Mouse (Mus musculus) spleen, adult 2 months (tissue): ENCODE data around the gene Sp6. TPM values are rescaled to one million over a fixed set of nuclear protein-coding genes. Genes with fewer than 3 reads are reported as not detected.
A peak's percentile ranks its signal among the peaks of the same experiment; 100 is the strongest.

ENCODE experiments used
- DNase-seq, 2 experiments: peaks; one replicate each; pipeline versions ENCODE4 v3.0.0 to v3.0.0-alpha.2; 2012 to 2021; ENCODE audit warnings: low spot score in 2 of 2, low read depth in 1 of 2
- H3K27ac ChIP-seq: fragments of 200-500 bp; 2 replicates; pipeline ENCODE4 v1.5.1; 2012; ENCODE audit warnings: low read length, inconsistent platforms; ENCODE audit not compliant: insufficient read depth
- H3K27me3 ChIP-seq: fragments of 200-500 bp; 2 replicates; pipeline ENCODE4 v1.6.1; 2012; ENCODE audit warnings: mild to moderate bottlenecking, moderate library complexity, low read length, inconsistent platforms; ENCODE audit not compliant: control insufficient read depth, insufficient read depth
- H3K36me3 ChIP-seq: fragments of 200-500 bp; 2 replicates; pipeline ENCODE4 v1.6.1; 2012; ENCODE audit warnings: mild to moderate bottlenecking, low read length, inconsistent platforms; ENCODE audit not compliant: control insufficient read depth, insufficient read depth
- H3K4me1 ChIP-seq: fragments of 200-500 bp; 2 replicates; pipeline ENCODE4 v1.6.1; 2011; ENCODE audit warnings: inconsistent platforms; ENCODE audit not compliant: control insufficient read depth, insufficient read depth, insufficient read length
- H3K4me3 ChIP-seq: fragments of 200-500 bp; 2 replicates; pipeline ENCODE4 v1.5.1; 2011; ENCODE audit warnings: mild to moderate bottlenecking, inconsistent platforms; ENCODE audit not compliant: insufficient read depth, insufficient read length; ENCODE audit errors: extremely low read depth
- CTCF ChIP-seq: fragments of 200-500 bp; IDR thresholded peaks from 2 replicates; pipeline ENCODE4 v1.5.1; 2011; ENCODE audit warnings: mild to moderate bottlenecking, inconsistent platforms; ENCODE audit not compliant: insufficient read depth, insufficient read length, insufficient replicate concordance; ENCODE audit errors: extremely low read depth
- POLR2A ChIP-seq: fragments of 200-500 bp; IDR thresholded peaks from 2 replicates; pipeline ENCODE4 v1.6.1; 2011; ENCODE audit warnings: low read depth, low read length, inconsistent platforms
- WGBS: fragments of 180-500 bp; shearing (Covaris S2); methylation state at CpG from one replicate; pipeline ENCODE4 v1.1.7; 2018; 5-methylcytosine and 5-hydroxymethylcytosine counted together
- polyA plus RNA-seq: library from polyadenylated mRNA; depleted of rRNA; stranded (reverse); fragments of >200 nt; gene quantifications from 2 replicates; pipeline ENCODE4 v1.2.3, GENCODE M21; 2012

Sp6 gene
- polyA plus RNA-seq, 1 experiment = 0.57 TPM

DNA sequence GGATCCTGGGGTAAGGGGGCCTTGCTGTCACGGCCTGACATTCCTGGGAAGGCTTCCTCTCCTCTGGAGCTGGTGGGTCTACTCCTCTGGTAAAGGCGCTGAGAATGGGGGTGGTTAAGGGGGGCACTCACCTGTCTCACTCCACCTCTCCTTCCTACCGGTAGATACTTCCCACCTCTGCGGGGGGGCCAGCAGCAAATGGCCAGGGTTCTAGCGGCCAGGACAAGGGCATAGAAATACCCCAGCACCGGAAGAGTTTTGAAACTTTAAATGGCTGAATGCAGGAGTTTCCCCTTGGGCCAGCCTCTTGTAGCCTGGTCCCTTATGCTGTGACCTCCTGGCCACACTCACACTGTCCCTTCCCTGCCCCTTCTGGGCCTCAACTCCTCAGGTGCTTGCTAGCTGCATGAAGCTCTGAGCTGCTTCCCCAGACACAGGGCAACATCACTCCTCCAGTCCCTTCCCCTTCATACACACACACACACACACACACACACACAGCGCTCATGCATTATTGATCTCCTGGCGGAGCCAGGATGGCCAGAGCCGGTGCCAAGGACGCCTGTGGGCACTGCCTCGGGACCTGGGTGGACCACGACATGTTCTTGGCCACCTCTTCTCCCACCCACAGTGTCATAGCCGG is 37.9 kb downstream of the Sp6 start:
- Histone ChIP-seq H3K27me3 (no peaks in the 10 kb centered on the region), H3K4me1 (peaks cover 17% of the 10 kb centered on the region; the same call in 1 of the 2 replicates), H3K36me3 (peaks cover 26% of the 10 kb centered on the region), H3K27ac (peak overlapping the region; percentile 38), H3K4me3 (peak overlapping the region; percentile 94)
- TF ChIP-seq CTCF = no peak
- TF ChIP-seq POLR2A = no peak
- 14% methylated on average over 13 of the region's 13 CpGs for WGBS
- no peak for DNase-seq

DNA sequence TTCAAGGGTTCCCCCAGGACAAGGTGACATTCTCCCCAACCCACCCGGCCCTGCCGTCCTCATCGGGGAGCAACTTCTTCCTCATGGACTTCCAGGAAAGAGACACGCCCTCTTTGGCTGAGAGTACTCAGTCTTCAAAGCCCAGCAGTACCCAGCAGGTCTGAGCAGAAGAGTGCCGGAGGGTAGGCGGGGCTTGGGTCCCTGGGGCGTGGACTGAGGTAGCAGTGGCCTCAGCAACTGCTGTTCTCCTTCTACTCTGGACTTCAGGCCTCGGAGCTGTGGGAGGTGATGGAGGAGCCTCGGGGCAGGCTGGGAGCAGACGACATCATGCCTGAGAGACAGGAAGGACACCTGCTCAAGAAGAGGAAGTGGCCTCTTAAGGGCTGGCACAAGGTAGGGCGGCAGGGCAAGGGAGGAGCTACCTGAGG is 39.0 kb downstream of the Sp6 start:
- Histone ChIP-seq H3K27me3 (no peaks in the 10 kb centered on the region), H3K4me3 (no peak overlapping the region; the same call in 1 of the 2 replicates), H3K36me3 (peaks cover 28% of the 10 kb centered on the region), H3K27ac (no peak overlapping the region), H3K4me1 (peaks cover 17% of the 10 kb centered on the region; the same call in 1 of the 2 replicates)
- TF ChIP-seq POLR2A = no peak
- no peak for TF ChIP-seq CTCF
- WGBS = 23% methylated on average over 11 of the region's 11 CpGs
- no peak for DNase-seq

DNA sequence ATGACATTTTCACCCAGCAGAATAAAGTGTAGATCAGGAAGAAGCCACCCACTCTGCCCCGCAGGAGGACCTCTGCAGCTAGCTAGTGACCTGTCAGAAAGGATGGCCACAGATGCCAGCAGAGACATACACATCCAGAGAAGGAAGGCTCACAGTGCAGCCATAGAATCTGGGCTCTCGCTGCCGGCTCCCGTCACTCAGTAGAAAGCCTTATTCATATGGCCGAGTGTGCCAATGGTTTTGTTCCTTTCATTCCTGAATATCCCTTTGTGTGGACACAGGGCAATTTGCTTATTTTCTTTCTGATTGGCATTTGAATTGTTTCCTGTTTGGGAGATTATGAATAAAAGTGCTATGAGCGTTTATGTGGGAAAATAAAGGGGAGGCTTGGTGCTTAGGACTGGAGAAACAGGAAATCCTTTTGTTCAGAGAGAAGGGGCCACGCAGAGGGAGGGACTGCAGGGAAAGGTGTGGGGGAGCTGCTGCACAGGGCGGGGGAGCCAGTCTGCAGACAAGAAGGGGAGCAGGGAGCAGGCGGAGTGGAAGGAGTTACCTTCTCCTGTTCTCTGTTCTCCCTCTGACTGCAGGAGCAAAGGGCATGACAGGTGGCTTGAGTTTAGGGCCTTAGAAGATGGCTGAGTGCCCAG is 50.2 kb downstream of the Sp6 start:
- no peak overlapping the region for H3K27ac ChIP-seq
- peaks cover 34% of the 10 kb centered on the region for H3K36me3 ChIP-seq
- H3K4me3 ChIP-seq = no peak overlapping the region
- TF ChIP-seq POLR2A = no peak
- no peak for TF ChIP-seq CTCF
- no peak for DNase-seq
- WGBS = 67% methylated on average over 9 of the region's 9 CpGs
- no peaks in the 10 kb centered on the region for H3K4me1 ChIP-seq
- no peaks in the 10 kb centered on the region for H3K27me3 ChIP-seq

DNA sequence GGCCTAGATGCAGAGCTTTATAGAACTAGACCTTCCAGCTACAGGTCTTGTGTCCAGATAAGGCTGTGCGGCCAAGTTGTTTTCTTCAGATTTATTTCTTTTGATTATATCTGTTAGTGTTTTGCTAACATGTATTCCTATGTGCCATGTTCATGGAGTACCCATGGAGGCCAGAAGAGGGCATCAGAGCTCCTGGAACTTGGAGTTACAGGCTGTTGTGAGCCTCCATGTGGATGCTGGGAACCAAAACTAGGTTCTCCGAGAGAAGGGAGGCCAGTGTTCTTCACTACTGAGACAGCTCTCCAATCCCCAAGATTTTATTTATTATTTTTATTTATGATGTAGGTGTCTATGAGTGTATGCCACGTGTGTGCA is 50.7 kb downstream of the Sp6 start:
- DNase-seq = no peak
- TF ChIP-seq CTCF (no peak; the same call in 1 of the 2 replicates), POLR2A (no peak)
- Histone ChIP-seq H3K36me3 (peaks cover 35% of the 10 kb centered on the region), H3K27ac (no peak overlapping the region), H3K27me3 (no peaks in the 10 kb centered on the region), H3K4me3 (no peak overlapping the region), H3K4me1 (no peaks in the 10 kb centered on the region)
- 84% methylated on average over 3 of the region's 3 CpGs for WGBS

DNA sequence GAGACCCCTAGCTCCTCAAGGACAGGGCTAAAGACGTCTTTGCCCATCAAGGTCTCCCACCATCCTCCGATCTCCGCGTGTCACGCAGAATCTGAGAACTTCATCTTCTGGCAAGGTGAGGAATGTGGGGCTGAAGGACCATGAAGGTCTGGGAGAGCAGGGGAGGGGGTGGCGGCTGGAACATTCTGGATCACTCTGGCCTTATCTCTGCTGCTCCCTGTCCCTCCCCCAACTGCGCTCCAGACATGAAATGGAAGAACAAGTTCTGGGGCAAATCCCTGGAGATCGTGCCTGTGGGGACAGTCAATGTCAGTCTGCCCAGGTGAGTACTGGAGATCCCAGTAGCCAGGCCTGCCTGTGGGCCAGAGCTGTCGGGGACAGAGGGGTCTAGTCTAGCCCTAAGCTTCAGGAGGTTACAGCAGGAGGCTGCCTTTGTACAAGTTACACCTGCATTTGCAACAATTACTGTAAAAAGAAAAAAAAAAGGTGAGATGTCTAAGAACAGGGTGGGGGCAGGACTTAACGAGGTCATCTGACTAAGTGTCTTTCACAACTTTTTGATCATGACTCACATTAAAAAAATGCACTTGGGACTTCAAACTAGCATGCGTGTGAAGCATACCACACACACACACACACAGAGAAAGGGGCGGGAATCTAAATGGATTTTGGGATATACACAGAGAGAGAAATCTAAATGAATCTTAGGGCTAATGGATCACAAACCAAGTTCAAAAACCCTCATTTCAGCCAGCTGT is 52.5 kb downstream of the Sp6 start:
- H3K36me3 ChIP-seq = peaks cover 23% of the 10 kb centered on the region
- no peaks in the 10 kb centered on the region for H3K27me3 ChIP-seq
- no peak overlapping the region for H3K4me3 ChIP-seq
- DNase-seq = no peak
- H3K27ac ChIP-seq = no peak overlapping the region
- TF ChIP-seq POLR2A (no peak), CTCF (no peak)
- WGBS = 91% methylated on average over 12 of the region's 12 CpGs
- no peaks in the 10 kb centered on the region for H3K4me1 ChIP-seq

DNA sequence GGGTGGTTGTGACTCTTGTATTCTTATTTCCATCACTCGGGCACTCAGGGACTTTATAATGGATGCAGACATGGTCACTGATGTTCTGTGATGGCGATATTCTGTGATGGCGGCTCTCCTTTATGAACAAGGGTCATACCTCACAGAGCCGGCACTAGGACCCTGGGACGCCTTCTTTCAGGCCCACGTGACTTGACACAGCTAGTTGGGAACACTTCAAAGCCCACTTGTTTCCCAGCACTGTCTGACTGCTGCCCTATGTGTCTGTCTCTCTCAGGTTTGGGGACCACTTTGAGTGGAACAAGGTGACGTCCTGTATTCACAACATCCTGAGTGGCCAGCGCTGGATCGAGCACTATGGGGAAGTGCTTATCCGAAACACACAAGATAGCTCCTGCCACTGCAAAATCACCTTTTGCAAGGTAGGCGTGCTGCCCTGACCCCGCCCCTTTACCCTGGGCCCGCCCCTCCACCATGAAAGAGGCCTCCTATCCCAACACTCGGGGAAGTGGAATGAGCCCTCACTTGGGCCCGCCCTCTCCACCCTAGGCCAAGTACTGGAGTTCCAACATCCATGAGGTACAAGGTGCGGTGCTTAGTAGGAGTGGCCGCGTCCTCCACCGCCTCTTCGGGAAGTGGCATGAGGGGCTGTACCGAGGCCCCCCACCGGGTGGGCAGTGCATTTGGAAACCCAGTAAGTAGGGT is 53.6 kb downstream of the Sp6 start:
- H3K27ac ChIP-seq = no peak overlapping the region
- 90% methylated on average over 22 of the region's 22 CpGs for WGBS
- no peak for TF ChIP-seq CTCF
- TF ChIP-seq POLR2A = no peak
- H3K27me3 ChIP-seq = no peaks in the 10 kb centered on the region
- H3K4me1 ChIP-seq = no peaks in the 10 kb centered on the region
- H3K4me3 ChIP-seq = no peak overlapping the region
- H3K36me3 ChIP-seq = peaks cover 18% of the 10 kb centered on the region
- DNase-seq = no peak

DNA sequence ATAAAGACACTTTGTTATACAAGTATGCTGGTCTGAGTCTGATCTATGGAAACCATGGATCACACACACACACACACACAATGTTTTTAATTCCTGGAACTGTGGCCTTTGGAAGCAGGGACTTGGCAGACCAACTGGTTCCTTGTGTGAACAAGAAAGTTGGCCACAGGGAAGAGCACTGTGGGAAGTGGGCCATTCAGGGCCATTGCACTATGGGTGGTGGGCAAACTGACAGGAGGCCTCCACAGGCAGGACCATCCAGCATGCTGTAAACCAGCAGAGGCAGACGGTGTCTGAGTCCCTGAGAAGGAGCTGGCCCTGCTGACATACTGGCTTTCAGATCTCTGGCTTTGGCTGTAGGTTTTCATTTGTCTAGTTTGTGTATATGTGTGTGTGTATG is 56.1 kb downstream of the Sp6 start:
- no peaks in the 10 kb centered on the region for H3K4me1 ChIP-seq
- H3K27me3 ChIP-seq = no peaks in the 10 kb centered on the region
- no peak overlapping the region for H3K27ac ChIP-seq
- no peak for TF ChIP-seq CTCF
- no peak for TF ChIP-seq POLR2A
- no peak for DNase-seq
- H3K36me3 ChIP-seq = peaks cover 17% of the 10 kb centered on the region
- WGBS = 59% methylated on average over 1 of the region's 1 CpGs
- H3K4me3 ChIP-seq = no peak overlapping the region
